Mouse (Mus musculus) ovary, adult 18-20 months (tissue): Measurements from ENCODE around the gene Otud5.
"Not testable (repeated sequence)": the region's sequence is repeated elsewhere in the genome, so short reads cannot be mapped to it uniquely, and the experiment has no call there.

Experiments
- DNase-seq: peaks from one replicate; pipeline ENCODE4 v3.0.0; 2022; ENCODE audit warnings: low spot score, mixed read lengths

The Otud5 gene

DNA sequence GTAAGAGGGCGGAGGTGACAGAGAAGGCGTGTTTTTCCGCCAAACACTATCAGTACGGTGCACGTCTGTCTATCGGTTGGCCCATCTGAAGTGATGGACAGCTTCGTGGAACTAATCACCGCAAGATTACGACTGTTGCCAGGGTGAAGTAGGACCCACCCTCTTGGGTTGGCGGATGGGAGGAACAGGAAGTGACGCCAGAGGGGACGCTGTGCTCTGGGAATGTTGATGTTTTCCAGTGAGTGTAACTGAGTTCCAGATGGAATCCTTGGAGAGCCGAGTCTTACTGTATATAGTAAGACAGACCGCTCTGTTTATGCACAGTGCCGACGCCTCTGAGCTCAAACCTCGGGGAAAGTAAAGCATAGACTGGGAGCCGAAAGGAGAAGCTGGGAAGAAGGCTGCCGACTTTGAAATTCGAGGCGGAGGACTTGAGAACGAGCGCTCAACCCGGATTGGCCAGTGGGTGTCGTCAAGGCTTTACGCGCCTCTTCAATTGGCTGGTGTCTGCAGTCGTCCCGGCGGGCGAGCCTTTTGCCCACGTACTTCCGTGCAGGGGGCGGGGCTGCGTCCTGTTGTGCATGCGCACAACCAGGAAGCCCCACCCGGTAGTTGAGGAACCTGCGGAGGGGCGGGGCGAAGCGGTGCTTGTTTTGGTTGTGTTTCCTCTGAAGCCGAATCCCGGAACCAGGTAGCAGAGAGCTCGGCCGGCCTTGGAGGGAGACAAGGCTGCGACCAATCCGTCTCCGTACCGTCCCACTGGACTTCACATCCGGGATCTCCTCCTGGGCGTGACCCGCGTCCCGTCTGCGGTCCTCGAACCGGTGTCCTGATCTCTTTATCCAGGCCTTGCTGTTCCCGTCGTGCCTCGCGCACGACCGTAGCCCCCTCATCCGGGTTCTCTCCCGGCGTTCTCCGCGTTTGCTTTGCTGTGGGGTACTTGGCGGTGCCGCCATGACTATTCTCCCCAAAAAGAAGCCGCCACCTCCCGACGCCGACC is at the start of gene Otud5:
Gene Otud5 (plus strand): TSS at position 202 of the 1,000 bp plus-strand sequence.
- peak; percentile 96 for DNase-seq

DNA sequence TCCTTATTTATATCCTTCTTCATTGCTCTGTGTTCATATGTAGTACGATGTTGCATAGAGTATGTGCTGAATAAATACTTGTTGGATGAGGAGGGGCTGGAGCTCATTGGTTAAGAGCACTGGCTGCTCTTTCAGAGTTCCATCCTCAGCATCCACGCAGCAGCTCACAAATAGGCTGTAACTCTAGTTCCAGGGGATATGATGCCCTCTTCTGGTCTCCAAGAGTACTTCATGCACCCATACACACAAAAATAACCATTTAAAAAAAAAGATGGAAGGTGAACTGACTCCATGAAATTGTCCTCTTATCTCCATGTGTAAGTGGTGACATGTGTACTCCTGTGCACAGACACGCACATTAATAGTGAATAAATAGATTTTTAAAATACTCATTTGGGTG is 47.8 kb upstream of the Otud5 start:
- DNase-seq = no peak

DNA sequence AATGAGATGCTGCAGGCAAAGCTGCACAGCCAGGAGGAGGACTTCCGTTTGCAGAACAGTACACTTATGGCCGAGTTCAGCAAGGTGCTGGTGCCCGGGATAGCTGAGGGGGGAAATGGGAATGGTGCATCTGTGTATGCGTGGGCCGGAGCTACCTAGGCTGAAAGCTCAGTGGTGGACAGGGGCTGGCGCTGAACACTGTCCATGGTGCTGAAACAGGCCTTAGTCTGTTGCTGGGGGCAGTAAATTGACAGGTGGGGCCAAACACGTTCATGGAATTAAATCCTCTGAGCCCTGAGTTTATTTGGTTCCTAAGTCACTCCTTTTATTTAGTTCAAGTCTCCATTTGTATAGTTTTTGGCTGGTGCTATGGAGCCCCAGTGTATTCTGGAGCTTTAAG is 46.1 kb upstream of the Otud5 start:
- DNase-seq = no peak

DNA sequence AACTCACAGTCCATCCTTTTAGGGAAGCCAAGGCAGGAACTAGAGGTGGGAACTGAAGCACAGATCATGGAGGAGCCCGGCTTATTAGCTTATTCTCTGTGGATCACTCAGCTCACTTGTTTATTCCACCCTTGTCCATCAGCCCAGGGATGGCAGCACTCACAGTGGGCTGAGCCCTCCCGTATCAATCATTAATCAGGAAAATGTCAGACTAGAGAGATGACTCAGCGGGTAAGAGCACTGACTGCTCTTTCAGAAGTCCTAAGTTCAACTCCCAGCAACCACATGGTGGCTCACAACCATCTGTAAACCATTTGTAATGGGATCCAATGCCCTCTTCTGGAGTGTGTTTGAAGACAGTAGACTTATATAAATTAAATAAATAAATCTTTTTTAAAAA is 43.8 kb upstream of the Otud5 start:
- no peak for DNase-seq

DNA sequence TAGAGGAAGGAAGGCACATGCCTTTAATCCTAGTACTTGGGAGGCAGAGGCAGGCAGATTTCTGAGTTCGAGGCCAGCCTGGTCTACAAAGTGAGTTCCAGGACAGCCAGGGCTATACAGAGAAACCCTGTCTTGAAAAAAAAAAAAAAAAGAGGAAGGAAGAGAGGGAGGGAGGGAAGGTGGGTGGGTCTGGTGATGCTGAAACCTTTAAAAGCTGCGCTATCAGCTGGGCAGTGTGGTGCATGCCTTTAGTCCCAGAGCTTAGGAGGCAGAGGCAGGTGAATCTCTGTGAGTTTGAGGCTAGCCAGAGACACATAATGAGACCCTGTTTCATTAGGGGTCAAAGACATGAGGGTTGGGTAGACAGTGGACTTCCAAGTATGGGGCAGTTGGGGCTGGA is 39.0 kb upstream of the Otud5 start:
- not testable (repeated sequence) for DNase-seq

DNA sequence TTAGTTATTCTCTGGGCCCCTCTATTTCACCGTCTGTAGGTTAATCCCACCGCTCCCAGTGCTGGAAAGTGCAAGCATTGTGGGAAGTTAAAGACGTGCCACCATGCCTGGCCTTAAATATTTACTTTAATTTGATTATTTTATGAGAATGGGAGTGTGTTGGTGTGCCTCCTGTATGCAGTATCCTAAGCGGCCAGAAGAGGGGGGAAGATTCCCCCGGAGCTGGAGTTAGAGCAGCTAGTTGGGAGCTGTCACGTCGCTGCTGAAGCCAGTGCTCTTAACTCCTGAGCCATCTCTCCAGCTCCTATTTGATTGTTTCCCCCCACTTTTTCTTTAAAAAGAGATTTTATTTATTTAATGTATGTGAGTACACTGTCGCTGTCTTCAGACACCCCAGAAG is 26.1 kb upstream of the Otud5 start:
- not testable (repeated sequence) for DNase-seq

DNA sequence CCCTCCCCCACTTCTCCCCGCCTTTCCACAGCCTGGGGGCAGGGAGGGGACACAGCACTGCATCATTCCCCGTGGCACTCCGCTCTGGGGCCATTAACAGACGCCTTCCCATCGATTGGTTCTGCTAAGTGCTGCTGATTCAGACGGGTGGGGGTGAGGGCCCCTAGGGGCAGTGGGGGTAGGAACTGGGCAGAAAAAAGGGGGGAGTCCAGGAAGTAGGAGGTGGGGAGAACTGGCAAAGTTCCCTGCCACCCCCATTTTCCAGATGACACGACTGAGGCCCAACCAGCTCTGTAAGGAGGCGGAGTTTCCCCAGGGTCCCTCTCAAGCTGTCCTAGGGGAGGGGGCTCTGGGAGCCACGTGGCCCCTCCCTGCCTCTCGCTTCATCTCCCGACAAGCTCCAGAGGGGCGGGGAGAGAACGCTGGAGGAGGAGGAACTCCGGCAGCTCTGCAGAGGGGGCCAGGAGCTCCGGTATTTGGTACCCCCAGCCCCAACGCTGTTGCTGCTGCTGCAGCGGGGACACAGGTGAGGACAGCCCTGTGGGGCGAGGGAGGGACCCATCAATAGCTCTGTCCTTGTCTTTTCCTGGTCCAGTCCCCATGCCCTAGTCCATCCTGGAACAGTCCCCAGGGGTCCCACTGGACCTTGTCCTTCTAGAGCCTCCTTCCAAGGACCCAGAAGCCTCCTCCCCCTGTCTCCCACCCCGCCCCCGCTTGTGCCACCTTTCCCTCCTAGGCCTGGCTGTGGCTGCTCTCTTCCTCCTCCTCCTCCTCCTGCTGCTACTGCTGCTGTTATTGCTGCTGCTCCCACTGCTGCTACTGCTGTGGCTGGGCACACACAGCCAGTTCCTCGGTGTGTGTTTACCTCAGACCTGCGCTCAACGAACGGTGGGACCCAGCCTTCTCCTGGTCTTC is 19.0 kb upstream of the Otud5 start, which contains the start of gene Kcnd1:
Gene Kcnd1 (plus strand): TSS at position 425 of the 915 bp plus-strand sequence.
- DNase-seq = no peak

DNA sequence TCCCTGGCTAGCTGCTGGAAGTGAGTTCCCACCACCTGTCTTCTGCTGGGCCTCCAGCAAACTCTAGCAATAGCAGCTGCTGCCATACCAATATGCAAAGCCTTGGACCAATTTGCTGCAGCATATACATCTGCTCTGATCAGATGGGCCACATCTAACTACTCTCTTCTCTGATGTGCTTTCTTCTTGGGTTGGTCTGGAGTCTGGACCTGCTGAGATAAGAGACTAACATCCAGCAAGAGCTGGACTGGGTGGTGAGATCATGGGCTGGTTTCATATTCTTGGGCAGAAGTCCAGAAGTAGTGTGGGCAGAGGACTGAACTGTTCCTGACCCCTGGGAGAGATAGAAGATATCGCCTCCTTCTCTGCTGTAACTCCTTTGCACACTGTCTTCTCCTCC is 4.0 kb upstream of the Otud5 start:
- no peak for DNase-seq

DNA sequence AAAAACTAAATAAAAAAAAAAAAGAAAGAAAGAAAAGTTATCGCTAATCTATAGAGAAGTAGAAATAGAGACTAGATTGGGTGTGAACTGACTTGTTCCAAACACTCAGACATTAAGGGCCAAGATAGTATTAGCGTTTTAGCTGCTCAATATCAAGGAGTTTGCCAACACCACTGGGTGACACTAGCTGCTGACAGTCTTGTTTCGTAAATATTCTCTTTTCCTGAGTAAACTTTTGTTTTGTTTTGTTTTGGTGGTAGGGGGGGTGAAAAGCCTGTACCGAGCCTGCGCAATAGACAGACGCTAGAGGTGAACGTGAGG is 362 bp upstream of the Otud5 start:
- DNase-seq = no peak

DNA sequence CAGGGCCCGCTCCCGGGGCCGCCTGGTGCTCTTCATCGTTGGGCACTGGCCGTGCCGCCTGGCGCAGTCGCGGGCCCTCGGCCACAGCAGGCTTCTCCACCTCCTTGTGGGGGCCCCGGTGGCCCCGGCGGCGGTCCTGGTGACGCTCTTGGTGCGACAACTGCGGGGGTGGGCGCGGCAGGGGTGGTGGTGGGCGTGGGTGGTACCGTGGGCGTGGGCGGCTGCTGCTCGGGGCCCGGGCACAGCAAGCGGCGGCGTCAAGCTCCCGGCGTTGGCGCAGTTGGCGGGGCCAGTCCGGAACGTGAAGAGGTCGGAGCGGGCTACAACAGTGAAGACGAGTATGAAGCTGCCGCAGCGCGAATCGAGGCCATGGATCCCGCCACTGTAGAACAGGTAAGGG is 1.2 kb downstream of the Otud5 start:
- DNase-seq = no peak

DNA sequence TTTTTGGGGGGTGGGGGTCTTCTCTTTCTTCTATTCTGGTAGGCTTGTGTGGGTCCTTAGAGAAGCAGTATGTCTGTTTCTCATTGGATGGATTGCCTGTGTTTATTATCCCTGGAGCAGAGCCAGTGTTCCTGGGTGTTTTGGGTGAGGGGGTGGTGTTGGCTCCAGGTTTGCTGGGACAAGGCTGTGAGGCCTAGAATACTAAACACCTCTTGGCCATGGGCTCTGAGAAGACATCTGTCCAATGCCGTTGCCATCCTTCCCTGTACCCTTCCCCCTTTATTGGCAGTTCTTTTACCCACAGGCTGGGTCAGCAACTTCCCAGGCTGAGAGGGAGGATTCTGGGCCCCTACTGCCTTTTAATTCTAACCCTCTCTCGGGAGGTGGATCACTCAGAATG is 6.7 kb downstream of the Otud5 start:
- DNase-seq = no peak

DNA sequence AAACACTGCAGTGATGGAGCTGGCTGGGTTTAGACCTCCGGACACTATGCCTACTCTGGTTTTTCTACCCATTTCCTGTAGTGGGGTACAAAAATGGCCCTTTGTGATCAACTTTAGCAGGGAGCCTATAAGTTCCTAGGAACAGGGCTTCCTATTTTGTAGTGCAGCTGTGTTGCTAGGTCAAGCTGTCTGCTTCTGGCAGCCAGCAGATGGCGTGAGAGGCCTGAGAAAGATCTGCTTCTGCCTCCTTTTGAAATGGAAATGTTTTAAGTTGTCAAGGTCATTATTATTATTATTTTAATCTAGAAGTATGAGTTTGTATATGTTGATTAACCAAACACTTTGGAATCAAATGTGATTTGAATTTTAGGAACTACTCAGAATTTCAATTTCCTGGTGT is 13.4 kb downstream of the Otud5 start:
- no peak for DNase-seq

DNA sequence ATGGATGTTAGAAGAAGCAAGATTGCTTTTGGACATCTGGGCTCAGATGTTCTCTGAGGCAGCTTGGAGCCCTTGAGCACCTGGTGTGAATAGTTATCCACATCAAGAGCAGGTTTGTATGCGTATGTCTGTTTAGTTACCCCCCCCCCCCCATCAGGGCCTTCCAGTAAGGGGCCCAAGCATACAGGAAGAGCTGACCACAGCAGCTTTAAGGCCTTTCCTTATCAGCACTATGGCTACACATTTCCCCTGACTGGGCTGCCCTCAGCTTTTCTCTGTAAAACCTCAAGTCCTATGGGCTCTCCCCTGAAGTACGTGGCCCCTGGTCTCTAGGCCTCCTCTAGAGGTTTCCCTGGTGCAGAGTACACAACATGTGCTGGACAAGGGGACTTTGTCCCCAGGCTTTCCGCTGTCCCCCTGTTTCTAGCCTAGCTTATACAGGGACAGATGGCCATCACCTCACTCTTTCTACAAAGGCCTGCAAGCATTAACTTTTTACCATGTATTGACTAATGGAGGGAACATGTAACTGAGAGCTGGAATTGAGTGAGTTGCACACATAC is 18.1 kb downstream of the Otud5 start:
- no peak for DNase-seq

DNA sequence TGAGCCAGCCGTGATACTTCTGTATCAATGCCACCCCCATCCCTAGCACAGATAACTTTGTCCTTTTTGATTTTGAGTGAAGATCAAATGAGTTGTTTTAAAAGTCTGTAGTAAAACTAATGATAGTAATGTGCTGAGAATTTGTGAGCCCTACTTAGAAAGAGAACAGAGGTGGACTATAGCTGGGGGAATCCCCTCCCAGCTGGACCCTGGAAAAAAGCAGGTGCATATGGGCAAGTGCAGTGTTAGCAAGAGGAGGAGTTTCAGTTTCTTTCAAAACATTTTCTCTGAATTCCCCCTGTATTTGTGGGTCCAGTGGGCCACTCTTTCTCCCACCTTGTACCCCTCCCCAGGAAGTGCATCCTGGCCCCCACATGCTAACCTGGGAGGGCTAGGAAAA is 22.0 kb downstream of the Otud5 start:
- DNase-seq = no peak

DNA sequence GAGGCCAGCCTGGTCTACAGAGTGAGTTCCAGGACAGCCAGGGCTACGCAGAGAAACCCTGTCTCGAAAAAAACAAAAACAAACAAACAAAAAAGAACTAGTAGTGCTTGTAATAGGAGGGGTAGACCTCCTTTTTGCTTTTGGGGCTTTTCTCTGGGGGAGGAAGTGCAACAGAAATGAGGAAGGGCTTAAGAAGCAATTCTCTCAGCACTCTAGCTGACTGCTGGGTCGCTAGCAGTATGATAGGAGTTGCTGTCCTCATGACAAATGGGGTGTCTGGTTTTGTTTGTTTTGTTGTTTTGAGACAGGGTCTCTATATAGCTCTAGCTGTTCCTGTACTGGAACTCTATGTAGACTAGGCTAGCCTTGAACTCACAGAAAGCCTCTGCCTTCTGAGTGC is 23.4 kb downstream of the Otud5 start:
- no peak for DNase-seq

DNA sequence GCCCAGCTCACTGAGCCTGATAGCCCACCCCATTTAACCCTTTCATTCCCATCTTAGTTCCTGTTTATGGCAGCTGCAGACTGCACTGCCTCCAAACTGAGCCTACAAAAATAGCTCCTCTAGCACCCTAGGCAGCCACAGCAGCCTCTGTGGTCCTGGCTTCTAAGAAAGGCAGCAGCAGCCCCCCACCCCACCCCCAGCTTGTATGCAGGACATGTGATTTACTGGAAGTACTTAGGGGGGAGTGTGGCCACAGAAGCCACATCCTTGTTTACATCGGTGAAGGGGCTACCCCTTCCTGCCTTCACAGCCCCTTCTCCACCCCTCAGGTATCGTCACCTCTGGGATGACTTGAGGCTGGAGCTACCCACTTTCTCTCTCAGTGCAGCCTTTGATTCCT is 24.2 kb downstream of the Otud5 start:
- DNase-seq = no peak

DNA sequence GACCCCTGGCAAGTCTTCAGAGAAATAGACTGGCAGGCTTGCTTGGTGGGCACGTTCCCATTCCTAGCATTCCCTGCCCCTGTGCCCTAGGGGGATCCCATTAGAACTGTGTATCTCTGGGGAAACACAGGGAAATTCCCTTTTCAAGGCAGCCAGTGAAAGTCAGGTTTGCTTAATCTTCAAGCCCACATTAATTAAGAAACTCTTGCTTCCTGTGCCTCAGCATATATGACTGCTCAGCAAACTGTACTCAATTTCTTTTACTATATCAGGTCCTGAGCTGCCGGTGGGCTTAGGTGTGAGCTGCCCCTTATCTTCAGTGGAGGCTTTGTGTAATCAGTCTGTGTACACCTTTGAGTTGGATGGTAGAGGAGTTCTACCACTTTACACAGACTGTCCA is 24.6 kb downstream of the Otud5 start:
- no peak for DNase-seq

DNA sequence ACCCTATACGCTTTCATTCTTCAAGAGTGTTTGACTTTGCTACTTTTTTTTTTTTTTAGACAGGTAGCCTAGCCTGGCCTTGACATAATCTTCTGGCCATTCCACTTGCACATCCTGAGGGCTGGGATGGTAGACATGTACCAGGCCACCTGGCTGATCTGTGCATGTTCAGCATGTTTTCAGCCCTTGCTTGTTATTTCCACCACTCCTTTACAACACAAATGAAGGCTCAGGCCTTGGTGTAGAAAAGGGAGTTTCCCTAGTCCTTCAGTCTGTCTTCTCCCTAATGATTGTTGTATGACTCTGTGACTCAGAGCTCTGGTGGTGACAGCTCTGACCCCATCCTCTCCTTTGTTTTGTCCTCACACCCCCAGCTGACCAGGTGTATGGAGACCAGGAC is 26.0 kb downstream of the Otud5 start:
- DNase-seq = no peak

DNA sequence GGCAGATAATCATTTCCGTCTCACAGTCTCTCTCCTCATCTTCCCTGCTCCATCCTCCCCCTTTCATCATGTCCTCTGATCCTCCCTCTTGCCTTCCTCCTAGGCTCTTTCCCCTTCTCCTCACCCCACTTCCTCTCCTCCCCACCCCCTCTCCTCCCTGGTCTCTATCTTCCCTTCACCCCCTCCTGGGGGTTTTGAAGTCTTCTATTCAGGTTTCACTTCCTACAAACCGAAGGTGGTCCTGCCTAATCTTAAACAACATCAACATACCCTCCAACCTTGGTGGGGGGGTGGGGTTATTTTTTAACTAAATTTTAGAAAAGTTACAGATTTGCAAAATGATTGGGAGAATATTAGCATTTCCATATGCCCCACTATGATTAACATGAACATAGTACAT is 27.3 kb downstream of the Otud5 start:
- no peak for DNase-seq

DNA sequence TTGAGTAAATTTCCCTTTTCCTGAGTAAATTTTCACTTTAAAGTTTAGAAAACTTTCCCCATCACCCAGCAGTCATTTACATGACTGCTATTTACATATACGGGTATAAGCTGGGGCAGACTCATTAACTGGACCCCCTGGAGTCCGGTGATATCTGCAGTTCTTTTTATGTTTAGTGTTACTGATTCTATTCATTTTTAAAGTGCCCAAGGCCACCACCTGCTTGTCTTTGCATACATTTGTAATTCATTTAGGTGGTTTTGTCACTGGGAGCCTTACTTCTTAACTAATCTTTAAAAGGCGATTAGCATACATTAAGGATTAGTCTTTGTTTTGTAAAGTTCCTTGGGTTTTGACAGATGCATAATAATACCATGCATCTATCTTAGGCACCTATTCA is 28.7 kb downstream of the Otud5 start:
- no peak for DNase-seq

DNA sequence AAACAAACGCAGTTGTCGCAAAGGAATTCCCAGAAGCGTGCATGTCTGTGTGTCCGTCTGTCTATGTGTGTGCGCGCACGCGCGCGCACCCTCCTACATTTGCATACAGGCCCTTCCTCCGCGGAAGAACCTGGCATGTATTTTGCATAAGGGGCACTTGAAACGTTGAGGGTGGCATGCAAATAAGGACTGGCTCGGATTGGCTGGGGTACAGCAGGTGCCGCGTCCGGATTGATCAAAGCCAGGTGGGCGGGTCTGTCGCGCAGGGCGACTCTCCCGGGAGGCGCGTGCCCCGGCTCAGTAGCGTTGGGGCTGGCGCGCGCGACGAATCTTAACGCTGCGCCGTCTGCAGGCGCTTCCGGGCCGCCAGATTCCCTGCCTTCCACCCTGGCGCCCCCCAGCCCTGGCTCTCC is 36.8 kb downstream of the Otud5 start, which contains the start of gene Pim2:
Gene Pim2 (plus strand): TSS at position 256 of the 413 bp plus-strand sequence.
- DNase-seq = peak; percentile 79

DNA sequence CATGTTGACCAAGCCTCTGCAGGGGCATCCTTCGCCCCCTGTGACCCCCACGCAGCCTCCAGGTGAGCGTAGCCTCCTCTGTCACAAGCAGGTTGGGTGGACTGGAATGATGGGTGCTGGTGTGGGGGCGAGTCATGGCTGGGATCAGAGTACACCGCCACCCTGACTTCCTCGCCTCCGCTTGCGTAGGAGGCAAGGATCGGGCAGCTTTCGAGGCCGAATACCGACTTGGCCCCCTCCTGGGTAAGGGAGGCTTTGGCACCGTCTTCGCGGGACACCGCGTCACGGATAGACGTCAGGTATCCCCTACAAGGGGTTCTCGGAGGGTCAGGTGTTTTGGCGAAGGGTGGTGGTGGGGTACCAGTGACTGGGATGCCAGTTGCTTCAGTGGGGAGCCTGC is 37.3 kb downstream of the Otud5 start:
- no peak for DNase-seq

DNA sequence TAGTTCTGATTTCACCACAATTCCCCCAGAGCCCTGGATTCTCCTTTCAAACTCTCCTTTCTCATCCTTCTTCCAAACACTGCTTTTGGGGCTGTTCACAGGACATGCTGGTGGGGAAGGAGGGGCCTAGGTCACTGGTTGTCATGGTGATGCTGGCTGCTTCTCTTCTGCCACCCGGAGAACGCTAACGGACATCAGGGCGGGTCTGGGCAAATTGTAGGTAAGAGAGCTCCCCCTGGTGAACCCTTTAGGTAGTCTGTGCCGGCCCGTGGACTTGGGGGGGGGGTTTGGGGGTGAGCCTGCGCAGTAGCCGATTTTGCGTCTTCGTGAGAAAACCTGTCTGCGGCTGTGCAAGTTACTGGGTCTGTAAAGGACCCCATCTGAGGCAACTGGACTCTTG is 38.7 kb downstream of the Otud5 start:
- DNase-seq = peak; percentile 62
